Mouse (Mus musculus) CH12.LX (cell line): ENCODE measurements around the gene C2cd2l. TPM values are rescaled to one million over a fixed set of nuclear protein-coding genes. Genes with fewer than 3 reads are reported as not detected.
A peak's percentile ranks its signal among the peaks of the same experiment; 100 is the strongest.

Experiments
- DNase-seq: peaks from one replicate; pipeline ENCODE4 v3.0.0-alpha.2; 2013; ENCODE audit errors: extremely low read depth
- H3K27ac ChIP-seq: 2 replicates; pipeline ENCODE4 v1.5.1; 2012; ENCODE audit warnings: low read depth, mild to moderate bottlenecking, control low read depth, moderate library complexity; ENCODE audit not compliant: insufficient read depth
- H3K27me3 ChIP-seq: replicated peaks from 2 replicates; pipeline ENCODE3; 2012; ENCODE audit warnings: inconsistent platforms
- H3K36me3 ChIP-seq, 2 experiments: replicated peaks in 1 of 2; 2 replicates each; pipeline versions ENCODE3 to v1.6.1; 2012; ENCODE audit warnings: inconsistent platforms in 1 of 2, low read length in 1 of 2, mild to moderate bottlenecking in 1 of 2, mixed read lengths in 1 of 2, moderate library complexity in 1 of 2; ENCODE audit not compliant: control insufficient read depth in 1 of 2, insufficient read depth in 1 of 2
- H3K4me1 ChIP-seq, 2 experiments: 2 replicates each; pipeline ENCODE4 v1.6.1; 2012; ENCODE audit warnings: inconsistent platforms in 1 of 2, moderate library complexity in 1 of 2; ENCODE audit not compliant: insufficient read depth in 2 of 2, control insufficient read depth in 1 of 2
- H3K4me2 ChIP-seq: 2 replicates; pipeline ENCODE4 v1.6.1; 2012; ENCODE audit warnings: low read depth, mild to moderate bottlenecking, control low read depth; ENCODE audit not compliant: poor library complexity, insufficient read depth, severe bottlenecking
- H3K4me3 ChIP-seq, 3 experiments: fragments of 150-350 bp in 1 of 3; sonication (generic) in 1 of 3; replicated peaks in 1 of 3; 2 replicates each; pipeline versions ENCODE3 to v1.5.1; 2011 to 2012; ENCODE audit warnings: low read depth in 2 of 3, low read length in 2 of 3, mild to moderate bottlenecking in 2 of 3, moderate library complexity in 2 of 3, control low read depth in 1 of 3, improper control_type of control experiment in 1 of 3, inconsistent platforms in 1 of 3, mixed read lengths in 1 of 3; ENCODE audit not compliant: poor library complexity in 1 of 3
- H3K79me2 ChIP-seq: replicated peaks from 2 replicates; pipeline ENCODE4 v1.6.1; 2012; ENCODE audit warnings: mild to moderate bottlenecking, moderate library complexity; ENCODE audit not compliant: control insufficient read depth, poor library complexity, insufficient read depth, severe bottlenecking; ENCODE audit errors: extremely low read depth
- H3K9ac ChIP-seq: 2 replicates; pipeline ENCODE4 v1.6.1; 2012; ENCODE audit warnings: low read depth, mild to moderate bottlenecking, control low read depth, moderate library complexity; ENCODE audit not compliant: insufficient read depth
- H3K9me3 ChIP-seq: replicated peaks from 2 replicates; pipeline ENCODE3; 2012; ENCODE audit warnings: low read length, inconsistent platforms, mixed read lengths
- BHLHE40 ChIP-seq: IDR thresholded peaks from 2 replicates; pipeline ENCODE4 v1.6.1; 2011; ENCODE audit warnings: mild to moderate bottlenecking, low read depth, low read length, improper control_type of control experiment
- CHD1 ChIP-seq: IDR thresholded peaks from 2 replicates; pipeline ENCODE4 v1.6.1; 2012; ENCODE audit warnings: low read depth, low read length, improper control_type of control experiment, inconsistent platforms
- CHD2 ChIP-seq: IDR thresholded peaks from 2 replicates; pipeline ENCODE4 v1.6.1; 2011; ENCODE audit warnings: low read length, improper control_type of control experiment
- CTCF ChIP-seq, 2 experiments: IDR thresholded peaks in 1 of 2; conservative IDR thresholded peaks in 1 of 2; 2 replicates each; pipeline ENCODE4 v1.5.1; 2011 to 2012; ENCODE audit warnings: low read depth in 2 of 2, low read length in 2 of 2, improper control_type of control experiment in 1 of 2, inconsistent platforms in 1 of 2, mild to moderate bottlenecking in 1 of 2, moderate library complexity in 1 of 2
- E2F4 ChIP-seq: IDR thresholded peaks from 2 replicates; pipeline ENCODE4 v1.6.1; 2011; ENCODE audit warnings: low read depth, low read length, improper control_type of control experiment; ENCODE audit not compliant: insufficient replicate concordance
- ELF1 ChIP-seq: IDR thresholded peaks from 2 replicates; pipeline ENCODE4 v1.6.1; 2014; ENCODE audit warnings: low read depth, mild to moderate bottlenecking, inconsistent platforms, low read length, improper control_type of control experiment
- EP300 ChIP-seq: IDR thresholded peaks from 2 replicates; pipeline ENCODE4 v1.6.1; 2011; ENCODE audit warnings: low read length, improper control_type of control experiment
- ETS1 ChIP-seq: conservative IDR thresholded peaks from 2 replicates; pipeline ENCODE4 v1.6.1; 2012; ENCODE audit warnings: low read depth, mild to moderate bottlenecking, inconsistent platforms, low read length, improper control_type of control experiment, moderate library complexity
- GABPA ChIP-seq: IDR thresholded peaks from 2 replicates; pipeline ENCODE4 v1.6.1; 2012; ENCODE audit warnings: low read depth, low read length, improper control_type of control experiment, inconsistent platforms; ENCODE audit not compliant: insufficient replicate concordance
- HCFC1 ChIP-seq: IDR thresholded peaks from 2 replicates; pipeline ENCODE4 v1.6.1; 2012; ENCODE audit warnings: low read depth, mild to moderate bottlenecking, inconsistent platforms, low read length, improper control_type of control experiment
- IRF4 ChIP-seq: IDR thresholded peaks from 2 replicates; pipeline ENCODE4 v1.6.1; 2014; ENCODE audit warnings: low read depth, mild to moderate bottlenecking, inconsistent platforms, low read length, improper control_type of control experiment
- JUN ChIP-seq: IDR thresholded peaks from 2 replicates; pipeline ENCODE4 v1.6.1; 2011; ENCODE audit warnings: low read depth, mild to moderate bottlenecking, low read length, improper control_type of control experiment, moderate library complexity; ENCODE audit not compliant: insufficient read depth
- JUND ChIP-seq: conservative IDR thresholded peaks from 2 replicates; pipeline ENCODE4 v1.6.1; 2011; ENCODE audit warnings: low read depth, low read length, improper control_type of control experiment
- KAT2A ChIP-seq: IDR thresholded peaks from 2 replicates; pipeline ENCODE4 v1.6.1; 2012; ENCODE audit warnings: low read length, improper control_type of control experiment, inconsistent platforms; ENCODE audit not compliant: insufficient replicate concordance
- MAFK ChIP-seq: IDR thresholded peaks from 2 replicates; pipeline ENCODE4 v1.6.1; 2011; ENCODE audit warnings: low read length, improper control_type of control experiment; ENCODE audit not compliant: insufficient replicate concordance
- MAX ChIP-seq: IDR thresholded peaks from 2 replicates; pipeline ENCODE4 v1.6.1; 2011; ENCODE audit warnings: low read length, improper control_type of control experiment
- MAZ ChIP-seq: IDR thresholded peaks from 2 replicates; pipeline ENCODE4 v1.6.1; 2012; ENCODE audit warnings: low read depth, mild to moderate bottlenecking, inconsistent platforms, low read length, improper control_type of control experiment, moderate library complexity
- MEF2A ChIP-seq: IDR thresholded peaks from 2 replicates; pipeline ENCODE4 v1.6.1; 2014; ENCODE audit warnings: low read depth, mild to moderate bottlenecking, inconsistent platforms, low read length, improper control_type of control experiment, borderline replicate concordance
- MXI1 ChIP-seq: IDR thresholded peaks from 2 replicates; pipeline ENCODE4 v1.6.1; 2011; ENCODE audit warnings: mild to moderate bottlenecking, low read depth, low read length, improper control_type of control experiment
- MYC ChIP-seq: IDR thresholded peaks from 2 replicates; pipeline ENCODE4 v1.6.1; 2011; ENCODE audit warnings: low read depth, mild to moderate bottlenecking, improper control_type of control experiment, low read length
- NELFE ChIP-seq: IDR thresholded peaks from 2 replicates; pipeline ENCODE4 v1.6.1; 2011; ENCODE audit warnings: low read depth, low read length, improper control_type of control experiment
- NRF1 ChIP-seq: IDR thresholded peaks from 2 replicates; pipeline ENCODE4 v1.6.1; 2014; ENCODE audit warnings: low read depth, mild to moderate bottlenecking, inconsistent platforms, low read length, improper control_type of control experiment, moderate library complexity
- PAX5 ChIP-seq: IDR thresholded peaks from 2 replicates; pipeline ENCODE4 v1.6.1; 2012; ENCODE audit warnings: low read length, inconsistent platforms, mixed read lengths
- POLR2A ChIP-seq: IDR thresholded peaks from 2 replicates; pipeline ENCODE4 v1.6.1; 2011; ENCODE audit warnings: low read depth, mild to moderate bottlenecking, improper control_type of control experiment, low read length
- POLR2AphosphoS2 ChIP-seq: IDR thresholded peaks from 2 replicates; pipeline ENCODE4 v1.6.1; 2011; ENCODE audit warnings: low read depth, low read length, improper control_type of control experiment
- RAD21 ChIP-seq: IDR thresholded peaks from 2 replicates; pipeline ENCODE4 v1.6.1; 2011; ENCODE audit warnings: low read depth, mild to moderate bottlenecking, low read length, improper control_type of control experiment, moderate library complexity
- RCOR1 ChIP-seq: conservative IDR thresholded peaks from 2 replicates; pipeline ENCODE4 v1.6.1; 2012; ENCODE audit warnings: low read depth, mild to moderate bottlenecking, inconsistent platforms, low read length, improper control_type of control experiment
- SIN3A ChIP-seq: IDR thresholded peaks from 2 replicates; pipeline ENCODE4 v1.6.1; 2012; ENCODE audit warnings: low read length, improper control_type of control experiment, inconsistent platforms
- SMC3 ChIP-seq: IDR thresholded peaks from 2 replicates; pipeline ENCODE4 v1.6.1; 2011; ENCODE audit warnings: low read depth, low read length, improper control_type of control experiment
- TBP ChIP-seq: conservative IDR thresholded peaks from 2 replicates; pipeline ENCODE4 v1.6.1; 2011; ENCODE audit warnings: low read depth, low read length, improper control_type of control experiment
- TCF12 ChIP-seq: IDR thresholded peaks from 2 replicates; pipeline ENCODE4 v1.6.1; 2014; ENCODE audit warnings: low read depth, mild to moderate bottlenecking, inconsistent platforms, low read length, improper control_type of control experiment
- UBTF ChIP-seq: IDR thresholded peaks from 2 replicates; pipeline ENCODE4 v1.6.1; 2012; ENCODE audit warnings: low read depth, mild to moderate bottlenecking, inconsistent platforms, low read length, improper control_type of control experiment, moderate library complexity
- USF1 ChIP-seq: IDR thresholded peaks from 2 replicates; pipeline ENCODE4 v1.6.1; 2014; ENCODE audit warnings: low read depth, mild to moderate bottlenecking, inconsistent platforms, low read length, improper control_type of control experiment
- USF2 ChIP-seq: conservative IDR thresholded peaks from 2 replicates; pipeline ENCODE4 v1.6.1; 2011; ENCODE audit warnings: low read depth, low read length, improper control_type of control experiment
- ZC3H11A ChIP-seq: IDR thresholded peaks from 2 replicates; pipeline ENCODE4 v1.6.1; 2012; ENCODE audit warnings: low read depth, mild to moderate bottlenecking, inconsistent platforms, low read length, improper control_type of control experiment
- ZKSCAN1 ChIP-seq: IDR thresholded peaks from 2 replicates; pipeline ENCODE4 v1.6.1; 2012; ENCODE audit warnings: low read depth, inconsistent platforms, low read length, improper control_type of control experiment, borderline replicate concordance
- ZMIZ1 ChIP-seq: IDR thresholded peaks from 2 replicates; pipeline ENCODE4 v1.6.1; 2012; ENCODE audit warnings: low read depth, mild to moderate bottlenecking, inconsistent platforms, low read length, improper control_type of control experiment
- ZNF384 ChIP-seq: IDR thresholded peaks from 2 replicates; pipeline ENCODE4 v1.6.1; 2012; ENCODE audit warnings: low read depth, low read length, improper control_type of control experiment, inconsistent platforms
- dilution Hi-C: fragments of 300-500 bp; cut with MboI; formaldehyde crosslinking; loops from 2 replicates; pipeline ENCODE4 v1.14.3; 2020; ENCODE audit warnings: low sequenced_read_pairs; ENCODE audit not compliant: extremely low pct_unique_long_range_greater_than_20kb, extremely low pct_ligation_motif_present
- in situ Hi-C: fragments of 300-500 bp; cut with MboI; formaldehyde crosslinking; loops from 3 replicates; pipeline ENCODE4 v1.14.3; 2019; ENCODE audit warnings: low sequenced_read_pairs, low pct_ligation_motif_present, low pct_unique_long_range_greater_than_20kb, mixed read lengths
- polyA plus RNA-seq: library from polyadenylated mRNA; unstranded; fragments of >175 nt; gene quantifications from 2 replicates; pipeline ENCODE4 v1.2.1, GENCODE M21; 2012; ENCODE audit warnings: low read depth; ENCODE audit not compliant: insufficient read length
- total RNA-seq, 2 experiments: library from RNA; depleted of rRNA; stranded (reverse); fragments of 300-350 nt in 1 of 2; fragments of >200 nt in 1 of 2; gene quantifications; 2 replicates each; pipeline ENCODE4 v1.2.3; 2012 to 2014

Gene C2cd2l
- total RNA-seq (2012; rRNA removed) (7.2 TPM in 2 replicates), total RNA-seq (2014; rRNA removed) (2.5 and 2.9 TPM in 2 replicates), polyA plus RNA-seq (7.3 and 8.6 TPM in 2 replicates)

GRCm38 (mm10) chr9:44319887-44320798 lies at the start of gene C2cd2l:
C2cd2l (minus strand) TSS chr9:44320285.
- dilution Hi-C loops: no loop called here
- in situ Hi-C loops: no loop called here
- Histone ChIP-seq H3K4me3 (peak within 1 kb of the TSS; percentile 77 to 87 (median 85)), H3K4me2 (peak within 1 kb of the TSS; percentile 85), H3K27me3 (peaks cover 4% of the 10 kb centered on the region), H3K9me3 (no peaks in the 10 kb centered on the region), H3K4me1 (peaks cover 7 to 39% of the 10 kb centered on the region in 2 experiments; a peak in 3 of 4 replicates), H3K36me3 (peaks cover 17 to 23% of the 10 kb centered on the region in 2 experiments), H3K27ac (no peak within 1 kb of the TSS), H3K79me2 (no peaks in the 10 kb centered on the region), H3K9ac (peak within 1 kb of the TSS; percentile 80)
- TF ChIP-seq HCFC1: peak; percentile 61
- no peak for TF ChIP-seq RCOR1
- TF ChIP-seq PAX5: no peak
- no peak for TF ChIP-seq USF1
- TF ChIP-seq CHD2: peak; percentile 74
- TF ChIP-seq RAD21: no peak
- no peak for TF ChIP-seq GABPA
- no peak for TF ChIP-seq POLR2AphosphoS2
- TF ChIP-seq MXI1: peak; percentile 73; the same call in 1 of the 2 replicates
- TF ChIP-seq ZC3H11A: no peak
- TF ChIP-seq CTCF (conservative IDR thresholded peaks at IDR 0.05 in 1 of 2, IDR thresholded peaks at IDR 0.05 in 1 of 2; ENCODE audit: low read depth in 2 of 2, low read length in 2 of 2): no peak
- no peak for TF ChIP-seq CHD1
- TF ChIP-seq ELF1: peak; percentile 56
- no peak for TF ChIP-seq JUND
- no peak for TF ChIP-seq ZKSCAN1
- no peak for TF ChIP-seq USF2
- TF ChIP-seq KAT2A: no peak
- peak; percentile 38; the same call in 1 of the 2 replicates for TF ChIP-seq EP300
- no peak for TF ChIP-seq ZNF384
- no peak for TF ChIP-seq MYC
- TF ChIP-seq TCF12: peak; percentile 53; the same call in 1 of the 2 replicates
- no peak for TF ChIP-seq MAFK
- no peak for TF ChIP-seq E2F4
- TF ChIP-seq ZMIZ1: 0 out of 2 replicates have a peak, but pooled peaks have one; percentile 51
- TF ChIP-seq ETS1: peak; percentile 28; the same call in 1 of the 2 replicates
- TF ChIP-seq MAZ: peak; percentile 78
- no peak for TF ChIP-seq MAX
- TF ChIP-seq NELFE: no peak; the same call in none of the 2 replicates
- no peak for TF ChIP-seq MEF2A
- TF ChIP-seq UBTF: no peak
- TF ChIP-seq SIN3A: peak; percentile 63; the same call in 1 of the 2 replicates
- no peak for TF ChIP-seq JUN
- TF ChIP-seq SMC3: no peak
- peak; percentile 69 for TF ChIP-seq POLR2A
- peak; percentile 51 for TF ChIP-seq IRF4
- TF ChIP-seq NRF1: peak; percentile 76
- TF ChIP-seq TBP: no peak
- TF ChIP-seq BHLHE40: no peak; the same call in 1 of the 2 replicates
- DNase-seq: peak; percentile 90
